Mouse (Mus musculus) cerebellum, adult 18-20 months (tissue): ENCODE data around the gene Mypop.

Source experiments
- DNase-seq, 2 experiments: peaks; one replicate each; pipeline ENCODE4 v3.0.0; 2021

Mypop gene

GRCm38 (mm10) chr7:18990601-18991295 is at the start of gene Mypop:
Gene Mypop, plus strand, starts transcription at chr7:18991245.
- peak; percentile 100 for DNase-seq

GRCm38 (mm10) chr7:18942376-18942775 is 48.7 kb upstream of the Mypop start:
- DNase-seq: no peak

GRCm38 (mm10) chr7:18942815-18943214 is 48.2 kb upstream of the Mypop start:
- DNase-seq: no peak

- DNase-seq: no peak
Measured at GRCm38 (mm10) chr7:18948151-18948550, 42.9 kb upstream of the Mypop start.

- no peak for DNase-seq
Measured at GRCm38 (mm10) chr7:18949781-18950522, 41.1 kb upstream of the Mypop start.

- no peak for DNase-seq
Measured at GRCm38 (mm10) chr7:18950523-18951315, 40.3 kb upstream of the Mypop start.

GRCm38 (mm10) chr7:18951397-18951796 is 39.6 kb upstream of the Mypop start:
- DNase-seq: no peak

- DNase-seq: peak; percentile 71 to 82
Measured at GRCm38 (mm10) chr7:18957569-18958383, 33.3 kb upstream of the Mypop start.

GRCm38 (mm10) chr7:18958384-18958766 is 32.7 kb upstream of the Mypop start:
- DNase-seq: peak in 1 of 2 experiments; percentile 53

- DNase-seq: no peak
Measured at GRCm38 (mm10) chr7:18959446-18959845, 31.6 kb upstream of the Mypop start.

- DNase-seq: no peak
Measured at GRCm38 (mm10) chr7:18962171-18962792, 28.8 kb upstream of the Mypop start.

GRCm38 (mm10) chr7:18962795-18963194 is 28.2 kb upstream of the Mypop start:
- no peak for DNase-seq

- DNase-seq: no peak
Measured at GRCm38 (mm10) chr7:18963294-18963843, 27.7 kb upstream of the Mypop start.

GRCm38 (mm10) chr7:18965312-18965711 is 25.7 kb upstream of the Mypop start:
- no peak for DNase-seq

- DNase-seq: no peak
Measured at GRCm38 (mm10) chr7:18967603-18968002, 23.4 kb upstream of the Mypop start.

- DNase-seq: no peak
Measured at GRCm38 (mm10) chr7:18970956-18971355, 20.1 kb upstream of the Mypop start.

- DNase-seq: no peak
Measured at GRCm38 (mm10) chr7:18978381-18978780, 12.7 kb upstream of the Mypop start.

GRCm38 (mm10) chr7:18986503-18986902 is 4.5 kb upstream of the Mypop start:
- DNase-seq: no peak

- DNase-seq: no peak
Measured at GRCm38 (mm10) chr7:18987100-18987499, 3.9 kb upstream of the Mypop start, which contains the start of gene Nanos2. Gene Nanos2, plus strand, starts transcription at chr7:18987400.

GRCm38 (mm10) chr7:18987747-18988146 is 3.3 kb upstream of the Mypop start:
- no peak for DNase-seq

- peak in 1 of 2 experiments; percentile 14 for DNase-seq
Measured at GRCm38 (mm10) chr7:18988780-18989179, 2.3 kb upstream of the Mypop start.

- DNase-seq: peak; percentile 68 to 75
Measured at GRCm38 (mm10) chr7:18989995-18990394, 1.1 kb upstream of the Mypop start.
